Mouse (Mus musculus) MEL (cell line): ENCODE results near the gene Ipmk. TPM values are rescaled to one million over a fixed set of nuclear protein-coding genes. Genes with fewer than 3 reads are reported as not detected.

Source experiments
- DNase-seq: peaks from one replicate; pipeline ENCODE4 v3.0.0; 2011; ENCODE audit warnings: low read depth, low spot score
- H3K27ac ChIP-seq: 2 replicates; pipeline ENCODE4 v1.5.1; 2012; ENCODE audit warnings: low read depth, mild to moderate bottlenecking, control low read depth, low read length, moderate library complexity; ENCODE audit not compliant: control insufficient read depth
- H3K27me3 ChIP-seq, 2 experiments: fragments of 150-350 bp in 1 of 2; sonication (generic) in 1 of 2; 2 replicates each; pipeline ENCODE4 v1.6.1; 2012; ENCODE audit warnings: low read length in 2 of 2, mild to moderate bottlenecking in 2 of 2, improper control_type of control experiment in 1 of 2, moderate library complexity in 1 of 2; ENCODE audit not compliant: insufficient read depth in 2 of 2, control insufficient read depth in 1 of 2
- H3K36me3 ChIP-seq, 2 experiments: 2 replicates each; pipeline ENCODE4 v1.6.1; 2012 to 2014; ENCODE audit warnings: low read length in 2 of 2, improper control_type of control experiment in 1 of 2, inconsistent platforms in 1 of 2, mild to moderate bottlenecking in 1 of 2; ENCODE audit not compliant: insufficient read depth in 2 of 2, control insufficient read depth in 1 of 2
- H3K4me1 ChIP-seq, 2 experiments: fragments of 150-350 bp in 1 of 2; sonication (generic) in 1 of 2; 2 replicates each; pipeline ENCODE4 v1.6.1; 2012; ENCODE audit warnings: low read length in 2 of 2, improper control_type of control experiment in 1 of 2, mild to moderate bottlenecking in 1 of 2; ENCODE audit not compliant: insufficient read depth in 2 of 2, control insufficient read depth in 1 of 2
- H3K4me3 ChIP-seq, 2 experiments: fragments of 150-350 bp in 1 of 2; sonication (generic) in 1 of 2; 2 replicates each; pipeline ENCODE4 v1.5.1; 2012; ENCODE audit warnings: low read depth in 2 of 2, low read length in 2 of 2, mild to moderate bottlenecking in 2 of 2, moderate library complexity in 2 of 2, control low read depth in 1 of 2, improper control_type of control experiment in 1 of 2; ENCODE audit not compliant: control insufficient read depth in 1 of 2, insufficient read depth in 1 of 2
- H3K79me2 ChIP-seq: 2 replicates; pipeline ENCODE4 v1.6.1; 2012; ENCODE audit warnings: mild to moderate bottlenecking, low read length, moderate library complexity; ENCODE audit not compliant: control insufficient read depth, poor library complexity, insufficient read depth
- H3K9ac ChIP-seq: 2 replicates; pipeline ENCODE4 v1.6.1; 2012; ENCODE audit warnings: low read depth, mild to moderate bottlenecking, control low read depth, low read length, moderate library complexity; ENCODE audit not compliant: control insufficient read depth, poor library complexity, severe bottlenecking
- H3K9me3 ChIP-seq: fragments of 150-350 bp; sonication (generic); replicated peaks from 2 replicates; pipeline ENCODE4 v1.6.1; 2012; ENCODE audit warnings: mild to moderate bottlenecking, low read length, improper control_type of control experiment, moderate library complexity; ENCODE audit not compliant: insufficient read depth
- BHLHE40 ChIP-seq: IDR thresholded peaks from 2 replicates; pipeline ENCODE4 v1.6.1; 2012; ENCODE audit warnings: low read depth, mild to moderate bottlenecking, inconsistent platforms, low read length, improper control_type of control experiment, borderline replicate concordance
- CHD1 ChIP-seq: IDR thresholded peaks from 2 replicates; pipeline ENCODE4 v1.6.1; 2012; ENCODE audit warnings: low read depth, mild to moderate bottlenecking, inconsistent platforms, low read length, improper control_type of control experiment
- CTCF ChIP-seq, 3 experiments: IDR thresholded peaks in 2 of 3; conservative IDR thresholded peaks in 1 of 3; 2 replicates each; pipeline ENCODE4 v1.5.1; 2011 to 2012; ENCODE audit warnings: low read length in 3 of 3, low read depth in 2 of 3, mild to moderate bottlenecking in 2 of 3, improper control_type of control experiment in 1 of 3, inconsistent platforms in 1 of 3, mixed read lengths in 1 of 3, moderate library complexity in 1 of 3; ENCODE audit not compliant: control insufficient read depth in 1 of 3, insufficient read depth in 1 of 3, poor library complexity in 1 of 3, severe bottlenecking in 1 of 3
- E2F4 ChIP-seq: IDR thresholded peaks from 2 replicates; pipeline ENCODE4 v1.6.1; 2011; ENCODE audit warnings: low read depth, low read length, improper control_type of control experiment, borderline replicate concordance
- GABPA ChIP-seq: IDR thresholded peaks from 2 replicates; pipeline ENCODE4 v1.6.1; 2012; ENCODE audit warnings: low read depth, mild to moderate bottlenecking, inconsistent platforms, low read length, improper control_type of control experiment, moderate library complexity
- GATA1 ChIP-seq: IDR thresholded peaks from 2 replicates; pipeline ENCODE4 v1.6.1; 2011; ENCODE audit warnings: low read depth, low read length, improper control_type of control experiment
- MAFK ChIP-seq: IDR thresholded peaks from 2 replicates; pipeline ENCODE4 v1.6.1; 2011; ENCODE audit warnings: low read depth, mild to moderate bottlenecking, low read length, improper control_type of control experiment, borderline replicate concordance
- MAX ChIP-seq: IDR thresholded peaks from 2 replicates; pipeline ENCODE4 v1.6.1; 2011; ENCODE audit warnings: low read length, improper control_type of control experiment
- MEF2A ChIP-seq: IDR thresholded peaks from 2 replicates; pipeline ENCODE4 v1.6.1; 2014; ENCODE audit warnings: low read depth, mild to moderate bottlenecking, inconsistent platforms, low read length, improper control_type of control experiment; ENCODE audit not compliant: poor library complexity, insufficient replicate concordance, severe bottlenecking; ENCODE audit errors: extremely low read depth
- MXI1 ChIP-seq: IDR thresholded peaks from 2 replicates; pipeline ENCODE4 v1.6.1; 2011; ENCODE audit warnings: mild to moderate bottlenecking, low read depth, low read length, improper control_type of control experiment
- MYB ChIP-seq: IDR thresholded peaks from 2 replicates; pipeline ENCODE4 v1.6.1; 2011; ENCODE audit warnings: mild to moderate bottlenecking, low read depth, low read length, improper control_type of control experiment
- NELFE ChIP-seq: IDR thresholded peaks from 2 replicates; pipeline ENCODE4 v1.6.1; 2011; ENCODE audit warnings: low read depth, low read length, improper control_type of control experiment
- RAD21 ChIP-seq: IDR thresholded peaks from 2 replicates; pipeline ENCODE4 v1.6.1; 2011; ENCODE audit warnings: mild to moderate bottlenecking, low read depth, low read length, improper control_type of control experiment
- SMC3 ChIP-seq: IDR thresholded peaks from 2 replicates; pipeline ENCODE4 v1.6.1; 2011; ENCODE audit warnings: low read depth, low read length, improper control_type of control experiment
- TCF12 ChIP-seq: IDR thresholded peaks from 2 replicates; pipeline ENCODE4 v1.6.1; 2014; ENCODE audit warnings: low read depth, mild to moderate bottlenecking, inconsistent platforms, low read length, improper control_type of control experiment, moderate library complexity
- ZKSCAN1 ChIP-seq: IDR thresholded peaks from 2 replicates; pipeline ENCODE4 v1.6.1; 2012; ENCODE audit warnings: low read depth, mild to moderate bottlenecking, inconsistent platforms, low read length, improper control_type of control experiment, moderate library complexity
- ZNF384 ChIP-seq: IDR thresholded peaks from 2 replicates; pipeline ENCODE4 v1.6.1; 2012; ENCODE audit warnings: low read depth, mild to moderate bottlenecking, inconsistent platforms, low read length, improper control_type of control experiment
- polyA plus RNA-seq, 2 experiments: library from polyadenylated mRNA; stranded (reverse) in 1 of 2; unstranded in 1 of 2; fragments of >175 nt in 1 of 2; fragments of >200 nt in 1 of 2; gene quantifications; 2 replicates each; pipeline versions ENCODE4 v1.2.1 to v1.2.4; 2012; ENCODE audit warnings: low replicate concordance in 2 of 2, low read depth in 1 of 2; ENCODE audit not compliant: insufficient read length in 2 of 2, insufficient read depth in 1 of 2, missing spikeins in 1 of 2
- total RNA-seq: library from RNA; depleted of rRNA; stranded (reverse); fragments of 300-350 nt; gene quantifications from 2 replicates; pipeline ENCODE4 v1.2.3, GENCODE M21; 2012

The Ipmk gene
- total and polyA plus RNA-seq, 3 experiments = 21.0 to 36.7 TPM; not detected in 1

DNA sequence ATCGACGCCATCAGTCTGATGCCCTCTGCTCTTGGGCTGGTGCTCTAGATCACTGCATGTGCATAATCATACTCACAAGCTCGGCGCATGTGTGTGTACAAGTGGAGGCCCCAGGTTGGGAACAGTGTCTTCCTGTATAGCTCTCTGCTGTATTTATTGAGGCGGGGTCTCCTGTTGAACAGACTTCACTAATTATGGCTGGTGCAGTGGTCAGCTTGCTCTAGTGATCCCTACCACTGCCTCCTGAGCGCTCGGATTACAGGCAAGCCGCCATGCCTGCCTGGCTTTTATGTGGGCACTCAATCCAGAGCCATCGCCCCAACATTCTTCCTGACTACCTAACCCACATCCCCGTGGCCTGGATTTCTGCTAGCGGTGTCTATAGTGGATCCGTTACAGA, 17.5 kb upstream of the Ipmk start:
- Histone ChIP-seq H3K9me3 (no peaks in the 10 kb centered on the region), H3K79me2 (no peaks in the 10 kb centered on the region), H3K27ac (no peak overlapping the region), H3K4me3 (no peak overlapping the region), H3K36me3 (peaks cover 0 to 5% of the 10 kb centered on the region in 2 experiments; a peak in 2 of 4 replicates), H3K27me3 (no peaks in the 10 kb centered on the region), H3K4me1 (no peaks in the 10 kb centered on the region), H3K9ac (no peak overlapping the region)
- no peak for DNase-seq
- TF ChIP-seq CTCF (IDR thresholded peaks at IDR 0.05 in 2 of 3, conservative IDR thresholded peaks at IDR 0.05 in 1 of 3; ENCODE audit: control insufficient read depth in 1 of 3, insufficient read depth in 1 of 3, low read depth in 2 of 3, low read length in 3 of 3, poor library complexity in 1 of 3, severe bottlenecking in 1 of 3) (no peak), GABPA (no peak), ZKSCAN1 (no peak), MXI1 (no peak), MAX (no peak), BHLHE40 (no peak), MAFK (no peak), MEF2A (no peak), SMC3 (no peak), CHD1 (no peak), TCF12 (no peak), GATA1 (no peak), MYB (no peak)

DNA sequence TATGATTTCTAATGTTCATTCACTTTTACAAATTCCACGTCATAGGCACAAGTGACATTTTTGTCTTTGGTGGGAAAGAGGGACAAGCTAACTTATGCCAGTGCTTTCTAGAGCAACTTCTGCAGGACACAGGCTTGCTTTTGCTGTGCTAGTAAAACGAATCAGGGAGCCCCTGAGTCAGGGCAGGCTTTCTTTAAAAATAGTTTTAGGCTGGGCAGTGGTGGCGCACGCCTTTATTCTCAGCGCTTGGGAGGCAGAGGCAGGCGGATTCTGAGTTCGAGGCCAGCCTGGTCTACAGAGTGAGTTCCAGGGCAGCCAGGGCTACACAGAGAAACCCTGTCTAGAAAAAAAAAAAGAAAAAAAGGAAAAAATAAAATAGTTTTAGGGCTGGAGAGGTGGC, 15.7 kb upstream of the Ipmk start:
- Histone ChIP-seq H3K79me2 (no peaks in the 10 kb centered on the region; the same call in 1 of the 2 replicates), H3K9me3 (no peaks in the 10 kb centered on the region), H3K27ac (no peak overlapping the region), H3K4me1 (no peaks in the 10 kb centered on the region), H3K27me3 (no peaks in the 10 kb centered on the region), H3K4me3 (no peak overlapping the region), H3K36me3 (peaks cover 0 to 5% of the 10 kb centered on the region in 2 experiments; a peak in 2 of 4 replicates), H3K9ac (no peak overlapping the region)
- DNase-seq = no peak
- no peak for TF ChIP-seq BHLHE40
- TF ChIP-seq CHD1 = no peak
- no peak for TF ChIP-seq E2F4
- TF ChIP-seq NELFE = no peak
- TF ChIP-seq RAD21 = no peak
- no peak for TF ChIP-seq MEF2A
- no peak for TF ChIP-seq ZNF384
- TF ChIP-seq MXI1 = no peak
- TF ChIP-seq CTCF (IDR thresholded peaks at IDR 0.05 in 2 of 3, conservative IDR thresholded peaks at IDR 0.05 in 1 of 3; ENCODE audit: control insufficient read depth in 1 of 3, insufficient read depth in 1 of 3, low read depth in 2 of 3, low read length in 3 of 3, poor library complexity in 1 of 3, severe bottlenecking in 1 of 3) = no peak
